Mouse (Mus musculus) regulatory T cell (primary cell): Measurements from ENCODE around the gene Shroom1.

Experiments
- in situ Hi-C: fragments of 300-600 bp; cut with MboI, MseI; formaldehyde crosslinking; loops from one replicate; pipeline ENCODE4 v1.15.1; 2025; ENCODE audit warnings: high pct_unique_total_duplicates

Gene Shroom1

GRCm38 (mm10) chr11:53479171-53479782 is 22.3 kb downstream of the Shroom1 start:
- in situ Hi-C loops: no loop called here

- in situ Hi-C loops: no loop called here
Measured at GRCm38 (mm10) chr11:53479783-53480301, 22.8 kb downstream of the Shroom1 start, which contains the start of the genes Gm9945 and Sowaha. Gm9945 (plus strand) TSS chr11:53480166. Sowaha (minus strand) TSS chr11:53480274.

GRCm38 (mm10) chr11:53481088-53481730 is 24.2 kb downstream of the Shroom1 start:
- in situ Hi-C loops: no loop called here

- in situ Hi-C loops: no loop called here
Measured at GRCm38 (mm10) chr11:53483159-53483891, 26.3 kb downstream of the Shroom1 start.

- in situ Hi-C loops: no loop called here
Measured at GRCm38 (mm10) chr11:53485719-53486118, 28.7 kb downstream of the Shroom1 start.

- in situ Hi-C loops: no loop called here
Measured at GRCm38 (mm10) chr11:53486351-53486750, 29.3 kb downstream of the Shroom1 start.

- in situ Hi-C loops: no loop called here
Measured at GRCm38 (mm10) chr11:53486822-53487594, 30.0 kb downstream of the Shroom1 start.

GRCm38 (mm10) chr11:53489007-53489406 is 32.0 kb downstream of the Shroom1 start:
- in situ Hi-C loops: no loop called here

- in situ Hi-C loops: no loop called here
Measured at GRCm38 (mm10) chr11:53489421-53489820, 32.4 kb downstream of the Shroom1 start.

GRCm38 (mm10) chr11:53491954-53492401 is 35.0 kb downstream of the Shroom1 start:
- in situ Hi-C loops: no loop called here

GRCm38 (mm10) chr11:53493243-53493955 is 36.4 kb downstream of the Shroom1 start:
- in situ Hi-C loops: no loop called here

- in situ Hi-C loops: no loop called here
Measured at GRCm38 (mm10) chr11:53495417-53495816, 38.4 kb downstream of the Shroom1 start.

- in situ Hi-C loops: no loop called here
Measured at GRCm38 (mm10) chr11:53496946-53497345, 39.9 kb downstream of the Shroom1 start.

GRCm38 (mm10) chr11:53500569-53500968 is 43.6 kb downstream of the Shroom1 start:
- in situ Hi-C loops: no loop called here

- in situ Hi-C loops: no loop called here
Measured at GRCm38 (mm10) chr11:53502039-53502765, 45.2 kb downstream of the Shroom1 start.

- in situ Hi-C loops: no loop called here
Measured at GRCm38 (mm10) chr11:53503738-53504137, 46.7 kb downstream of the Shroom1 start.

GRCm38 (mm10) chr11:53504376-53504775 is 47.4 kb downstream of the Shroom1 start:
- in situ Hi-C loops: no loop called here

- in situ Hi-C loops: no loop called here
Measured at GRCm38 (mm10) chr11:53505026-53505663, 48.1 kb downstream of the Shroom1 start.

- in situ Hi-C loops: no loop called here
Measured at GRCm38 (mm10) chr11:53507098-53507805, 50.2 kb downstream of the Shroom1 start.
